Mouse (Mus musculus) heart, adult 18-20 months (tissue): ENCODE data around the gene Map3k1. TPM values are rescaled to one million over a fixed set of nuclear protein-coding genes. Genes with fewer than 3 reads are reported as not detected.
"Not testable (repeated sequence)": the region's sequence is repeated elsewhere in the genome, so short reads cannot be mapped to it uniquely, and the experiment has no call there.

Source experiments
- DNase-seq, 2 experiments: peaks; one replicate each; pipeline ENCODE4 v3.0.0; 2021 to 2022; ENCODE audit warnings: mixed read lengths in 1 of 2
- total RNA-seq, 2 experiments: library from RNA; stranded (reverse); gene quantifications; 2 replicates each; pipeline ENCODE4 v1.2.3; 2021

Gene Map3k1
- total RNA-seq, 2 experiments from 2014 or later: 17.0 to 19.6 TPM

DNA sequence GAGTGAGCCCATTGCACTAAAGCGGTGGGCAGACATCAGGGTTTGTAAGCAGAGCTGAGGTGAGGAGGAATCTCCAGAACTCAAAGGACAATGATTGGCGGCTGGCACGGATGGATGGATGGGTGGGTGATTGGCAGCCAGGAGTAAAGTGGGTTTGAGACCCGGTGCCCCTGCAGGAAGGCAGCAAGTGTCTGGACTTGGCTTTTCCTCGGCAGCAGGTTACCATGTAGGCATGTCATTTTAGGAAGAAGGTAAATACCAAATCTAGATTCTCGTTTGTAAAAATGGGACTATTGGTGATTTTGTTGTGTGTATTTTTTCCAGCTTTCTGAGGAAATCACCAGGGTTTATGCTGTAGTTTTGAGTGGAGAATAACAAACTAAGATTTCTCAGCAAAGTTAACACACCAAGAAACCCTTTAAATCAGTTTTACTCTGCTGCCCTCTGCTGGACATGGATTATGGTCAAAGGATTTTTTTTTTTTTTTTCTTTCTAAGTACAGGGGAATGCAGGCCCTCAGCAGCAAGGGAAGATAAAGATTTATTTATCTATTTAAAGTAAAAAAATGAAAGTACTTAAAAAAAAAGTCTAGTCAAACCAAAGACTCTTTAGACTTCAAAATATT lies 66.7 kb downstream of the Map3k1 start:
- DNase-seq: peak; percentile 31 to 87

DNA sequence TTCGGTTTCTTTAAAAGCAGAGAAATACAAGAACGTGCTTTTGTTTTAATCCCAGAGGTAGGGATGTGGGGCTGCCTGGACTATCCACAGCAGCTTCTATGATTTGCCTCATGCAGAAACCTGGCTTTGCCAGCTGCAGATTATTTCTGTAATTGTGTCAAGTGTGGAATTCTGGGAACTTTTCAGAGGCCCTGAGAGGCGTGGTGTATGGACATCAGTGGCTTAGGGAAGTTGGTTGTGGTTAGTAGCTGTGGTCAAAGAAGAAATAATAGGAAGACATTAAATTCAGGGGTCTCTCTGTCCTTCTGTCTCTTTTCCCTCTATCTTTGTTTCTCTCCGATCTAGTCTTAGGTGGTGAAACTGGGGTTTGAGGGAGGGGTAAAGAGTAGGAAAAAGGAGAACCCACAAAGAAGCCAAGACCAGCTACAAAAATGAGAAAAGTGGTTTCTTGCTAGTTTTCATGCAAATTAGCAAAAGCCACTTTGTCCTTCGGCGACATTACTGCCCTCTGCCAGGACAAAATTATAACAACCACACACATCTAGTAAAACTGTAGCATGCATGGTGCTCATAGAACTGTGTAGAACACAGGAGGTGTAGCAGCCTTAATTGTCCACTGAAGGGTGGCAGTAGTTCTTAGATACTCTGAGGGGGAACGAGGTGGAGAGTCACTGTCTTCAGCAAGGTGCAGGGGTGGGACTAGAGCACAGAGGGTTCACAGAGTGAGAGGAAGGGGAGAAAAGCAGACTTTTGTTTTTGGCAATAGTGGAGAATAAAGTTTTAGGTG lies 67.4 kb downstream of the Map3k1 start:
- no peak for DNase-seq

DNA sequence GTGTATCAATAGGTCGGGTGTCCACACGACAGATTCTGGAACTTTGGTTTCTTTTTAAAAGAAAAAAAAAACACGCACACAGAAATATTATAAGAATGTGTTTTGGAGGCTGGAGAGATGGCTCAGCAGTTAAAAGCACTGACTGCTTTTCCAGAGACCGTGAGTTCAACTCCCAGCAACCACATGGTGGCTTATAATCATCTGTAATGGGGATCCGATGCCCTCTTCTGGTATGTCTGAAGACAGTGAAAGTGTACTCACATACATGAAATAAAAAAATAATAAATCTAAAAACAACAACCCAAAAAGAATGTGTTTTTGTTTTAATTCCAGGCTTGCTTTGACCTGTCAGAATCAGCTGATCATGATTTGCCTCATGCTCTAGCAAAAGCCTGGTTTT lies 81.9 kb downstream of the Map3k1 start:
- DNase-seq: no peak

DNA sequence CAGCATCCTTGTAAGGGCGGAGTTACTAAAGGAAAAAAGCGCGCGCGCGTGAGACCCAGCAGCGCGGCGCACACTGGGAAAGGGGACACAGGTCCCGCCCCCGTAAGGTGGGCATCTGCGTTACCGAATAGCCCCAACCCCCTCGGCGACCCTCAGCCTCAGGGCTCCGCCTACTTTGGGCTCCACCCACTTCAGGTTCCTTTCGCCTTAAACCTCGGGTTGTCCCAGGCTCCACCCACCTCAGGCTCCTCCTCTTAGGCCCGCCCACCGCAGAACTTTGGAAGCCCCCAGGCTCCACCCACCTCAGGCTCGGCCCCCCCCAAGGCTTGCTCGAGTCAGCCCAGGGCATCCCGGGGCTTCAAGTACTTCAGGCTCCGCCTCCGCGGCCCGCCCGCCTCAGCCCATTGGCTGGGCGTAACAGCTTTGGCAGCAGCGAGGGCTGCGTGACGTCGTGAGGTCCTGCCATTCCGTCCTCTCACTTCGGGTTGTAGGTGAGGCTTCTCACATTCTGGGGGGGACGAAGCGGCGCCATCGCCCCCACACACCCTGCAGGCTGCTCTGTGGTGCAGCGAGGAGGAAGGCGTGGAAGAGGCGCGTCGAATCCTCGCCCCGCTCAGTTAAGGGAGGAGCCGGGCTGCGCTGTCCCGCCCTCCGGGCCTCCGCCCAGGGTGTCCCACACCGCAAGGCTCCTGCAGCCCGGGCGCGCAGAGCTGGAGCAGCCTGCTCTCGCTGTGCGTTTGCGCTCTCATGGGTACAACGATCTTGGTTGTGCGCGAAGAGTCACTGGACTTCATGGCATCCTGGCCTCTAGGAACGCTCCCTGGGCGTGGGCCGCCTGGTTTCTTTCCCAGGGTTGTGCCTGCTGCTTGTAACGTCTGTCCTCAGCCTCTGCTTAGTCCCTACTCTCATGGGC lies 83.4 kb downstream of the Map3k1 start:
- DNase-seq: peak; percentile 99

DNA sequence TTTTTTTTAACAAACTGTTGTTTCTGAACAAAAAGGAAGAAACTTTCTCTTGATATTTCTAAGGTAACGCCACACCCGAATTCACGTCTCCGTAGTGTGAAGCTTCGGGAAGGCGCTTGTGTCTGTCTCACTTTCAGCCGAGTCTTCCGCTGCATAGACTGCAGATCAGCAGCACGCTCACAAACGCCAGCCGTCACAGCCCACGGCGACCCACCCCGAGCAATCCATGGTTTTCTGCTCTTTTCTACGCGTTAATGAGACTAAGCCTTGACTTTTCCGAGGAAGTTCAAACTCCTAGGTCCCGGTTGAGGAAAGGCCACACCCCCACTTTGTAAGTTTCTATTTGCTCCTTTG lies 84.0 kb downstream of the Map3k1 start:
- no peak for DNase-seq

DNA sequence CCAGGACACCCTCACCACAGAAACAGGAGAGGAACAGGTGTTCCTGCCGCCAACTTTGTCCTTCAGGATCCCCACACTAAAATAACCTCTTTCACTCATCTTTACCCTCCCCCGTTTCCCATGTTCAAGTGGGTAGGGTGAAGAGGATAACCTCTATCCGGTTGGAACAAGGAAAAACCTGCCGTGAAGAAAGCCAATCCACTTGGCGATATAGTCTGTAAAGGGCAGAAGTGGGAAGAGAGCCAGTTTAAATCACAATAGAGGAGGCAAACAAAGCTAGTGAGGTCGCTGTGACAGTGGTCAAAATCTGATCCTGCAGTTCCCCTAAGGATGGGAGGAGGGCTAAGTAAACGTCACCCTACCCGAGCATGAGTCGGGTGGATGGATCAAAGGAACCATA lies 89.1 kb downstream of the Map3k1 start:
- no peak for DNase-seq

DNA sequence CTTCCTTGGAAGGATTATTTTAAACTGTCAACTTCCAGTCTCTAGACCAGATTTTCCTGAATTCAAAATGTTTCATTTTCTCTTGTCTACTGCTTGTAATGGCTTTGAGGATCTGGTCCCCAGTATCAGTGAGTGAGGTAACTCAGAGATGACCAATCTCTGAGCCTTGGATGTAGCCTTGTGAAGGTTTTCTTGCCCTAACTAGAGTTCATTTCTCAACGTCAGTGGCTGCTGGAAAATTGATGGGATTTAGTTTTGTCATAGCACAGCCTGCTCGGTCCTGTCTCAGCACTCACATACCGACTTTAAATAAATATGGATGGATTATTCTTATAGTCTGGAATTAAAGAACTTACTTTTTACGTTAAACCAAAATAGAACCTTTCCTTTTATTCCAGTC lies 98.3 kb downstream of the Map3k1 start:
- DNase-seq: no peak

DNA sequence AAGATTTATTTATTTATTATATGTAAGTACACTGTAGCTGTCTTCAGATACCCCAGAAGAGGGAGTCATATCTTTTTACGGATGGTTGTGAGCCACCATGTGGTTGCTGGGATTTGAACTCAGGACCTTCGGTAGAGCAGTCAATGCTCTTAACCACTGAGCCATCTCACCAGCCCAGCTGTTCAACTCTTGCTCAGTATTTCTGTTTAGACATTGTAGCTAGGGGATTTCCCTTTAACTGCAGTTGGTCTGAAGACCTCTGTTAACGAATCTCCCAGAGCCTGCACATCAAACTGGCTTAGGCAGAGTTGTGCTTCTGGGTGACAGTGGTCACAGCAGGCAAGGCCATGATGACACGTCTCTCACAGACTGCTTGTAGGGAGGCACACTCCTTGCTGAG lies 104.8 kb downstream of the Map3k1 start:
- not testable (repeated sequence) for DNase-seq

DNA sequence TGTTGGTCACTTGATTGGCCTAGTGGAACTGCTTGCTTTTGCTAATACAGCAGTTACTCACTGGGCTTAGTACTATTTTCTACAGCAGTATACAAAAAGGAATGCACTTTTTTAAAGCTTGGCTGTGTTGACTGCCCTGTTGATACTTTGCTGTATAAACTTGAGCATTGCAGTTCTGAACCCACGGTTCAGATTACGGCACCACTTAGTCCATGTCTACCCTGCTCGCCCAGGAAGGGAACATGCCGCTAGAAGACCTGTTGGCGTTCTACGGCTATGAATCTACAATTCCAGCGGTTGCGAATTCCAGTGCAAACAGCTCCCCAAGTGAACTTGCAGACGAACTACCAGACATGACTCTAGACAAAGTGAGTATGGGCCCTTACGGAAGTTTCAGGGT lies 105.4 kb downstream of the Map3k1 start:
- no peak for DNase-seq

Other genes with a start within 250 kb of the Map3k1 start
- not detected for gene Gm10198, start 216.2 kb downstream of the Map3k1 start, total RNA-seq
- gene Mier3, start 128.0 kb downstream of the Map3k1 start, total RNA-seq: 10 to 100 TPM; 13.8 to 15.1 TPM